Mouse (Mus musculus) embryonic fibroblast, embryonic 13.5 days (primary cell): ENCODE results near the gene Ptgis. TPM values are rescaled to one million over a fixed set of nuclear protein-coding genes. Genes with fewer than 3 reads are reported as not detected.

Source experiments
- H3K27ac ChIP-seq: 2 replicates; pipeline ENCODE4 v1.5.1; 2012; ENCODE audit warnings: low read length, control low read depth, inconsistent platforms; ENCODE audit not compliant: insufficient read depth
- H3K4me1 ChIP-seq: 2 replicates; pipeline ENCODE4 v1.6.1; 2011; ENCODE audit warnings: low read length; ENCODE audit not compliant: control insufficient read depth, insufficient read depth
- H3K4me3 ChIP-seq: 2 replicates; pipeline ENCODE4 v1.5.1; 2011; ENCODE audit warnings: mild to moderate bottlenecking, control low read depth, low read length; ENCODE audit not compliant: insufficient read depth
- CTCF ChIP-seq: IDR thresholded peaks from 2 replicates; pipeline ENCODE4 v1.5.1; 2011; ENCODE audit warnings: mild to moderate bottlenecking, control low read depth, low read length, moderate library complexity, borderline replicate concordance; ENCODE audit not compliant: insufficient read depth
- POLR2A ChIP-seq: IDR thresholded peaks from 2 replicates; pipeline ENCODE4 v1.6.1; 2011; ENCODE audit warnings: low read depth, mild to moderate bottlenecking, control low read depth, low read length, moderate library complexity
- polyA plus RNA-seq: library from polyadenylated mRNA; stranded (reverse); fragments of >200 nt; gene quantifications from 2 replicates; pipeline ENCODE4 v1.2.4, GENCODE M21; 2011; ENCODE audit warnings: low read depth; ENCODE audit not compliant: missing spikeins, insufficient read length

Ptgis gene
- polyA plus RNA-seq, 1 experiment, result 21.0 TPM

DNA sequence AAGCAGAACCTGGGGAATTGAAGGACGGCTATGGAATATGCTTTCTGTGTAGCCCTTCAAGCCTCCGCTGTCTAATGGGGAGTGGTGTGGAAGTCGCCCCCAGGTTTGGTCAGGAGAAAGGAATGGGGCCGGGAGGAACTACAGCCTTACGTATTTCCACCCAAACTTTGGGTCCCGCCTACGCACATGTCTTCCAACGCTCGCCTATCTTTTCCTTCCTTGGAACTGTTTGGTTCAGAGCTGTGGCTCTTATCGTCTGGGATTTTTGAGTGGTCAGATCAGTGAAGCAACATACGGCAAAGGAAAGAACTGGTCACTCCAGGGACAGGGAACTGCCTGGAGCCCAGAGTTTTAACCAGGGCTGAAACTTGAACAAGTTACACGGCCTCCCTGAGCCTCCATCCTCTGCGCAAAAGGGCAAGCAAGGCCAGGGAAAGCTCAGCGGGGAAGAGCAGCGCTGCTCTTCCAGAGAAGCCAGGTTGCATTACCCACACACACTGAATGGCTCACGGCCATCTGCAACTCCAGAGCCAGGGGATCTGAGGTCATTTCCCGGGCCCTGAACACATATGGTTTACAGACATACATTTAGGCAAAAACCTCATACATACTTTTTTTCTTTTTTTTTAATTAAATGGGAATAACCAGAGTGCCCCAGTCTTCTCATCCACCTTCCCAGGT lies 4.9 kb downstream of the Ptgis start:
- no peak overlapping the region for H3K4me3 ChIP-seq
- peak overlapping the region; percentile 64 for H3K27ac ChIP-seq
- peaks cover 4% of the 10 kb centered on the region for H3K4me1 ChIP-seq
- TF ChIP-seq POLR2A (no peak), CTCF (no peak)

DNA sequence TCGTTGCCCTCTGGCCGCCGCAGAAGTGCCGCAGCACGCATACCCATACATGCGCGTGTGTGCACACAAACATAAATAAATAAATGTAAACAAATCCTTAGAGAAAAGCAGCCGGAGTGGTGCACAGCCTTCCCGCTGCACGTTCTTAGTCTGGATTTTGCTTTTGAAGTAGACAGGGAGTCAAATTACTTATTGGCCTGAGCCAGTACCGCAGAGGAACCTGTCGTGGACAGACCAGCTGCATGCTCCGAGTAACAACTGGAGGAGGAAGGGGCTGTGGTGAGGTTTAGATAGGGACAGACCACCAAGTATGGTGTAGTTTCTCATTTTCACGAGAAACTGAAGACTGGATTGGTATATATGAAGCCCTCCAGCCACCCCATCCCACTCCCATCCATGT lies 6.6 kb downstream of the Ptgis start:
- no peak overlapping the region for H3K4me3 ChIP-seq
- peaks cover 4% of the 10 kb centered on the region for H3K4me1 ChIP-seq
- no peak for TF ChIP-seq CTCF
- no peak for TF ChIP-seq POLR2A
- H3K27ac ChIP-seq, result no peak overlapping the region

GRCm38 (mm10) chr2:167233009-167233335 lies 7.4 kb downstream of the Ptgis start:
- peaks cover 4% of the 10 kb centered on the region for H3K4me1 ChIP-seq
- peak overlapping the region; percentile 16; the same call in 1 of the 2 replicates for H3K27ac ChIP-seq
- no peak for TF ChIP-seq CTCF
- TF ChIP-seq POLR2A, result no peak
- H3K4me3 ChIP-seq, result no peak overlapping the region

DNA sequence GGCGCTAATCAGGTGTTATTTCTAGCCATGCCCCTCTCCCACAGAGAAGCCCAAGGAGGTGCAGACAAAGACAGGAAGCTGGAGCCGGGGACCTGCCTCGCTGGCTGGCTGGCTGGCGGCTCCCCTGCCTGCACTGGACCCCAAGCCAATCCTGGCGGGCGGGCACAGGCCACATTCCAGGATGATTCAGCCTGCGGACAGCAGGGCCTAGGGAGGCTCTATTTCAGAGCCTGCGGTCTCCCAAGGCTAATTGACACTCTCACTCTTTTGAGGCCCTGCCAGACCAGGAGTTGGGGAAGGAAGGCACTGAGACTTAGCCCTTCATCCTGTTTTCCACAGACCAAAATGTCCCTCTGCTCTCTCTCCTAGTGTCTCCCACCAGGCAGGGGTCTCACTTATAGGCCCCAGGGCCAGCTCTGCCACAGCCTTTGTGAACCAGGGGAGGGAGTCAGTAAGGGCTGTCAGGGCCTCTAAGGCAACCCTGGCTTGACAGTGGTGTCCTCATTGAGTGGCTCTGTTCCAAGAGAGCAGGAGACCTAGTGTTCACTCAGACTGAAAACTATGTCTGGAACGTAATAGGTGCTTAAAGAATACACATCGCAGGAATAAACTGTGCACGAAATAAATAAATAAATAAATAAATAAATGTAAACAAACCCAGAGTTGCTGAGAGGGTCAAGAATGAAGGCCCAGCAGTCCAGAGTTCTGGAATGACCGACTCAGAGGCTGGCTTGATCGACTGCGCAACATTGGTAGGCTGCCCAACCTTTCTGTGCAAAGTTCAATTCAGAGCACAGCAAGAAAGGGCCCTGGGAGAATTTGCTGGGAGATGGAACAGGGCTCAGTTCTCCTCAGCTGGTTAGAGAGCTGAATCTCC lies 8.0 kb downstream of the Ptgis start:
- no peak overlapping the region for H3K4me3 ChIP-seq
- H3K27ac ChIP-seq, result peak overlapping the region; percentile 26
- TF ChIP-seq POLR2A (no peak), CTCF (no peak)
- H3K4me1 ChIP-seq, result peaks cover 4% of the 10 kb centered on the region

- Histone ChIP-seq H3K27ac (no peak overlapping the region), H3K4me1 (peaks cover 4% of the 10 kb centered on the region), H3K4me3 (no peak overlapping the region)
- TF ChIP-seq POLR2A (no peak), CTCF (no peak)
Observed at GRCm38 (mm10) chr2:167230554-167230953, 9.8 kb downstream of the Ptgis start.

DNA sequence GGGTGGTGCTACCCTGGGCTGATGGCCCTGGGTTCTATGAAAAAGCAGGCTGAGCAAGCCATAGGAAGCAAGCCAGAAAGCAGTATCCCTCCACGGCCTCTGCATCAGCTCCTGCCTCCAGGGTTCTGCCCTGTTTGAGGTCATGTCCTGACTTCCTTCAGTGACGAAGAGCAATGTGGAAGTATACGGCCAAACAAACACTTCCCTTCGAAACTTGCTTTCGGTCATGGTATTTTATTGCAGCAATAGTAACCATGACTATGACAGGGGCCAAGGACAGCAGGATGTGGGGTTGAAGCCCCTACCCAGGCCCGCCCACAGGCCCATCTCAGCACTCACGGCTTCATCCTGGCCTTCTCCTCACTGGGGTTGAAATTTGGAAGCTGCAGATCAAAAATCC lies 15.5 kb downstream of the Ptgis start:
- H3K4me3 ChIP-seq, result no peak overlapping the region
- no peak for TF ChIP-seq POLR2A
- no peak for TF ChIP-seq CTCF
- no peak overlapping the region for H3K27ac ChIP-seq
- H3K4me1 ChIP-seq, result no peaks in the 10 kb centered on the region

- TF ChIP-seq POLR2A (no peak), CTCF (no peak)
- Histone ChIP-seq H3K27ac (no peak overlapping the region), H3K4me3 (no peak overlapping the region), H3K4me1 (no peaks in the 10 kb centered on the region)
Observed at GRCm38 (mm10) chr2:167224194-167224593, 16.2 kb downstream of the Ptgis start.

DNA sequence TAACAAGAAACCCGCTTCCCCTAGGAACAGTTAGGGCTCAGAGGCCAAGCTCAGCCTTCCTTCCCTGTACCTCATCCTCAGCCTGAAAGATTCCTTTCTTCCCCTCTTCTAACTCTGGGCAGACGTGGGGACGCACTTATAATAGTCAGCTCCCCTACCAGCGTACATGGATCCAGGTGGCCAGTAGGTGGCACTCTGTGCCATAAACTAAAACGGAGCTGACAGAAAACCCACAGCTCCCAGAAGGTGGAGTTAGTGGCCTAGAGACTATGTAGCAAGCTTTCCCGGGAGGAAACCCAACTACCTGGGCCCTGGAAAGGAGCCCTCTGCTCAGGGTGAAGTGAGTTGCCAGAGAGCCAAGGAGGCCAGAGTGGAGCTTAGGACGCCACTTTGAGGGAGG lies 18.3 kb downstream of the Ptgis start:
- TF ChIP-seq POLR2A (no peak), CTCF (peak; percentile 66; the same call in 1 of the 2 replicates)
- Histone ChIP-seq H3K4me1 (no peaks in the 10 kb centered on the region), H3K27ac (no peak overlapping the region), H3K4me3 (no peak overlapping the region)

- H3K4me3 ChIP-seq, result no peak overlapping the region
- no peak overlapping the region for H3K27ac ChIP-seq
- no peaks in the 10 kb centered on the region for H3K4me1 ChIP-seq
- TF ChIP-seq POLR2A, result no peak
- no peak for TF ChIP-seq CTCF
Observed at GRCm38 (mm10) chr2:167221159-167221845, 19.1 kb downstream of the Ptgis start.
